Mouse (Mus musculus) brain, embryonic 14.5 days (tissue): ENCODE results near the gene Dapk1.

Experiments used
- CTCF ChIP-seq: fragments of 200-500 bp; IDR thresholded peaks from 2 replicates; pipeline ENCODE4 v1.5.1; 2012; ENCODE audit warnings: inconsistent platforms, mild to moderate bottlenecking, moderate library complexity, borderline replicate concordance; ENCODE audit not compliant: insufficient read depth, insufficient read length; ENCODE audit errors: extremely low read depth
- POLR2A ChIP-seq: fragments of 200-500 bp; IDR thresholded peaks from 2 replicates; pipeline ENCODE4 v1.6.1; 2012; ENCODE audit warnings: mild to moderate bottlenecking, inconsistent platforms, borderline replicate concordance; ENCODE audit not compliant: poor library complexity, insufficient read depth, insufficient read length, severe bottlenecking; ENCODE audit errors: extremely low read depth

GRCm38 (mm10) chr13:60674301-60674700 is 72.6 kb downstream of the Dapk1 start:
- TF ChIP-seq CTCF (no peak), POLR2A (no peak)
